Mouse (Mus musculus): ENCODE data around the gene P2rx1.

Gene P2rx1

DNA sequence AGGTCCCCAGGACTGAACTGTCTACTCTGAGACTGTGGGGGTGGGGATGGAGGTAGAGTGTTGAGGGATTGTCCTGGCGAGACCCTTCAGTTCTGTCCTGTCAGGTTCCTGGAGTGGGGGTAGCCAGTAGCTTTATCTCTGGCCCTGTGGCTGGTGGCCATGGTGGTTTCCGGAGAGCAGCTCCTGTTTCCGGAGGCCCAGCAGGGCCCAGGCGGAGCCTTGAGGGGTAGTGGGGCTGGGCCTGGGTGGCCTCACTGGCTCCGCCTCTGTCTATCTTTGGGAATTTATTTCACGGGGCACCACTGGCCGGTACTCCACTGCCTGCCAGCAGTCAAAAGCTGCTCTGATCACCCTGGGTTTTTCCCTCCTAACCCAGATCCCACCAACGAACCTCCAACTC lies at the start of gene P2rx1:
TSS of gene P2rx1 (plus strand) at position 333 of the 400 bp plus-strand sequence.
- DNase-seq, result no peak

DNA sequence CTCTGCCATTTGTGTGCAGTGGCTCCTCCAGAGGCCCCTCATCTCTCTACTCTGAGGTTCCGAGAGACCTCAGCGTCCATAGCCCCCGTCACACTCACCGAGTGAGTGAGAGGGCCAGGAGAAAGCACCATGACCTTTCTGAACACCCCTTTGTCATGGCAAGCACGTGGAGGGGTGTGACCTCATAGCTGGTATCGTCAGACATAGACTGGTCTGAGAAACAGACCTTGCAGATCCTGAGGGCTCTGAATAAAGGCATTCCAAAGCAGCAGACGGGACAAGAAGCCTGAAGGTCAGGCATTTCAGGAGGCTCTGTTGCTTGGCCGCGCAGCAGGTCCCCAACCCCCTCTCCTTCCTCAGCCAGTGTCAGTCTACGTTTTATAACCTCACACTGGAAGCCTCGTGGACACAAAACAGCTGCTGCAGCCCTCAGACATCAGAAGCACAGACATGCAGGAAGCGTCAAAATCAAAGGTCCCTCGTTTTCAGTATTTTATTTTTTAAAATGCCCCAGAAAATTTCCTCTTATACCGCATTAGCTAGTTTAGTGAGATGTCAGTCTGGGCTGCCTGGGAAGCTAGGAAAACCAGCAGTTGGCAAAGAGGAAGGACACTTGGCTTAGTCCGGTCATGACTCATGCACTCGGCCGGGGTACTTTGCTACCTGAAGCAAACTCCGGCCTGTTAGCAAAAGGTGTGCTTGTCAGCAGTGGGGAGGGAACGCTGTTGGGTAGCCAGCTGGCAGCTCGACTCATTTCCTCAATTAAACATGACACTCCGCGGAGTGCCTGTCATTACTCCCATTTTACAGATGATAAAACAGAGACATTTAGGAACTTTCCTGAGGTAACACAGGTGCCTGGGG lies 47.5 kb upstream of the P2rx1 start:
- no peak for DNase-seq

DNA sequence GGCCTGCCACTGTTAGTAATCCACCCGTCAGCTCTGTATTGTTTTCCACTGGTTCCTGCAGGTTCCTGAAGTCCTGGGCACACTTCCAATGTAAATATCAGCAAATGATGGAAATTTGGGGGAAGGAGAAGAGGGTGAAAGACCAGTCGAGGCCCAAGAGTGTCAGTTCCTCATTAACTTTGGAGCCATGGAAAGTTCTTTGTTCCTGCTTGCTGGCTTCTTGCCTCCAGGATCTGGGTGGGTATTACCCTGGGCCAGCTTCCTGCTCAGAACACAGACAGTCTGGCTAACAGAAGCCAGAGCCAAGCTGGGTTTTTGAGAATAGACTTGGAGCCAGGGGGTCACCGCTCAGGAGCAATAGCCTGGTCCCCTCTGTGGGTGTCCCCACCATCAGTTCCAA lies 46.7 kb upstream of the P2rx1 start:
- DNase-seq, result no peak

DNA sequence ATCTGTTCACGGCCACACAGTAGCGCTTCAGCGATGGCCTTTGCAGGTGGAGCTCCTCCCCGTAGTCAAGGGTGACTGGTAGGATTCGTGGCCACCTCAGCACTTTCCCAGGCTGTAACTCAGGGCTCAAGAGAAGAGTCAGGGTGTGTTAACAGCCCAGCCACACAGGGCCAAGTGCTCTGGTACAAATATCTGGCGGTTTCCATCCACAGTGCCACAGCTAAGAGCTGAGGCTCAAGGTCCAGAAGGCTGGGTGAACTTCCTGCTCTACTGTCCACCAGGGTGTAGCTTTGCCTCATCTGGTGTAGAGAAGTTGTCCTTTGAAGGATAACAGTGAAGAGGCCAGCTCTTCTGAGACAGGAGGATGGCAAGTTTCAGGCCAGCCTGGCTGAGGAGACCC lies 46.2 kb upstream of the P2rx1 start:
- no peak for DNase-seq

GRCm38 (mm10) chr11:72953116-72953439 lies 45.8 kb upstream of the P2rx1 start:
- DNase-seq, result no peak

- DNase-seq, result no peak
Measured at GRCm38 (mm10) chr11:72953440-72954151, 45.3 kb upstream of the P2rx1 start.

DNA sequence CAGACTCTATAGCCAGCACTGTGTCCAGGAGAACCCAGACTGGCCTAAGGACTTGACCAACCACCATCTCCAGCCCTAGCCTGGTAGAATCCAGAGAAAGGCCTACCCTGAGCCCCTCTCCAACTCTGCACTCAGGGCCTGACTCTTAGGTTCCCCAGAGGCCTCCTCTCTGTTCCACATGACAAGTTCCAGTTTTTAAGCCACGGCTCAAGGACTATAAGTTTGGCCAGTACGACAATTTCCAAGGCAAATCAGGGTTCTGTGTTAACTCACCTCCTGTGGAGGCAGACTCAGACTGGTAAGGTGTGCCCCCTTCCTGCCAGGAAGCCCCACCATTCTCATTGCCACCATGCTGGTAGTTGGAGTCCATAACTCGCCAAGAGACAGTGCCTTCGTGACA lies 44.7 kb upstream of the P2rx1 start:
- no peak for DNase-seq

DNA sequence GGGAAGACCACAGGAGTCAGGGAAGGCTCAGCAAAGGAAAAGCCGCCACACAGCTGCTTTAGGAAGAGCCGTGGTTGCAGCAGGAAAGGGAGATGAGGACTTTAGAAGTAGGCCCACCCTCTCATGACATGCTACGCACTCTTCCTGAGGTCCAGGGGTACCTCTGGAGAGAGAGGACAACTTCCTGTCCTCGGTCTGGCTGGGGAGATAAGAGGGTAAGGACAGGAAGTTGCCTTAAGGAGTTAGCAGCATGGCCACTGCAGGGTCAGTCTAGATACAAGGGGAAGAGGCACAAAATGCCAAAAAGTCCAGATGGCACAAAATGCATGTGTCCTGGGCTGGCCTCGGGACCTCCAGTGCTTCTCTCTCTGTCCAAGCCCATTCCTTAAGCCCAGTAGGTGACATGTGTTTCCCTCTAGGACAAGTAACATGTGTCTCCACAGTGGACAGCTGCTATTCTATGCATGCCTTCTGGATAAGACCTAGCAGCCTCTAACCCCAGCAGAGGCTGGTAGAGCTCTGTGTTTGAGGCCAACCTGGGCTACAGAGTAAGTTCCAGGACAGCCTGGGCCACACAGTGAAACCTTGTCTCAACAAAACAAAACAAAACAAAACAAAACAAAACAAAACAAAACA lies 43.4 kb upstream of the P2rx1 start:
- DNase-seq, result no peak

- no peak for DNase-seq
Measured at GRCm38 (mm10) chr11:72957318-72957717, 41.6 kb upstream of the P2rx1 start.

GRCm38 (mm10) chr11:72959924-72960679 lies 38.8 kb upstream of the P2rx1 start:
- DNase-seq, result no peak

GRCm38 (mm10) chr11:72960723-72961071 lies 38.2 kb upstream of the P2rx1 start:
- no peak for DNase-seq

DNA sequence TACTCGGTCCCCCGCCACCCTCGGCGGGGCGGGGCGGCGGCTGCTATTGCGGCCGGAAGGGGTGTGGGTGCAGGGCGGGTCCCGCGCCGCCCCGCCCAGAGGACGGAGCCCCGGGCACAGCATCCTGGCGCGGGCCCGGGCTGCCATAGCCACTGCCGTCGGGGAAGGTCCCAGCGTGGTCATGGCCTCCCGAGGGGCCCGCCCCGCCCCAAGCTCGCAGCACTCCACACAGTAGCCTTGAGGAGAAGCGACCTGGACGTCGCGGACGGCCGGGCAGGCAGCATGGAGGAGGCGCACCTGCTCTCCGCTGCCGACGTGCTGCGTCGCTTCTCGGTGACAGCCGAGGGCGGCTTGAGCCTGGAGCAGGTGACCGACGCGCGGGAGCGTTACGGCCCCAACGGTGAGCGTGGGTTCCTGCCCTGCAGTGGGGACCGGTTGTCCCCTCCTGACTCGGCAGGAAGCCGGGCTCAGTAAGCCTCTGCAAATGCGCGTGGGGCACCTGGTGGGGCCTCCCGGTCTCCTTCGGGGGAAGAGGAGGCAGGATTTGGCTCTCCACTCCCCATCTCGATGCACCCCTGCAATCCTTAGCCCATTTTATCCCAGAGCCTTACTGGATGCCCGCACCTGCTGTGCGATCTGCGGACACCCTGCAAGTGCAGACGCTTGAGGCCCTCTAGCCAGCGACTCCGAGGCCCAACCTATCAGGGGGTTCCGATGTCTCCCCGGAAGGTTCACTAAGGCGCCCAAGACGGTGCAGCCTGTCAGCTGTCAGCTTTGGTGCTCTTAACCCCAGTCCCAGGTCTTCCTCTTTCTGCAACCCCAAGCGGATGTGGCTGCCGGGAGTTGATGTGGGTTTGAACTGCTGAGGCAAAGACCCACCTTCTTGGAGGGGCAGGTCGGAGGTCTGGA lies 37.6 kb upstream of the P2rx1 start, which contains the start of gene Atp2a3:
TSS of gene Atp2a3 (plus strand) at position 98 of the 909 bp plus-strand sequence.
- no peak for DNase-seq

GRCm38 (mm10) chr11:72962378-72962777 lies 36.5 kb upstream of the P2rx1 start:
- no peak for DNase-seq

GRCm38 (mm10) chr11:72963058-72963788 lies 35.7 kb upstream of the P2rx1 start:
- DNase-seq, result no peak

GRCm38 (mm10) chr11:72963789-72964294 lies 35.1 kb upstream of the P2rx1 start:
- no peak for DNase-seq

DNA sequence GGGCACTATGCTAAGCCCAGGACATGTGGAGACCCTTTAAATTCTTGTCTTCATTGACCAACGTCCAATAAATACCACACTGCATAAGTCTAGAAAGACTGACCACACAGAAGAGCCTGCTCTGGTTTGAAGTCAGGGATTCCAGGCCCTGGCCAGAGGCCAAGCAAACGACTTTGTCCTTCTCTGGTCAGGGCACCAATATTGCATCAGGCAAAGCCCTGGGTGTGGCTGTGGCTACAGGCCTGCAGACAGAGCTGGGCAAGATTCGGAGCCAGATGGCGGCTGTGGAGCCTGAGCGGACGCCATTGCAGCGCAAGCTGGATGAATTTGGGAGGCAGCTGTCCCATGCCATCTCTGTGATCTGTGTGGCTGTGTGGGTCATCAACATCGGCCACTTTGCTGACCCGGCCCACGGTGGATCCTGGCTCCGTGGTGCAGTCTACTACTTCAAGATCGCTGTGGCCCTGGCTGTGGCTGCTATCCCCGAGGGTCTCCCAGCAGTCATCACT lies 23.9 kb upstream of the P2rx1 start:
- no peak for DNase-seq

- no peak for DNase-seq
Measured at GRCm38 (mm10) chr11:72982516-72982915, 16.4 kb upstream of the P2rx1 start.

GRCm38 (mm10) chr11:72983283-72983682 lies 15.6 kb upstream of the P2rx1 start:
- DNase-seq, result no peak

GRCm38 (mm10) chr11:72986745-72987144 lies 12.2 kb upstream of the P2rx1 start:
- DNase-seq, result no peak

DNA sequence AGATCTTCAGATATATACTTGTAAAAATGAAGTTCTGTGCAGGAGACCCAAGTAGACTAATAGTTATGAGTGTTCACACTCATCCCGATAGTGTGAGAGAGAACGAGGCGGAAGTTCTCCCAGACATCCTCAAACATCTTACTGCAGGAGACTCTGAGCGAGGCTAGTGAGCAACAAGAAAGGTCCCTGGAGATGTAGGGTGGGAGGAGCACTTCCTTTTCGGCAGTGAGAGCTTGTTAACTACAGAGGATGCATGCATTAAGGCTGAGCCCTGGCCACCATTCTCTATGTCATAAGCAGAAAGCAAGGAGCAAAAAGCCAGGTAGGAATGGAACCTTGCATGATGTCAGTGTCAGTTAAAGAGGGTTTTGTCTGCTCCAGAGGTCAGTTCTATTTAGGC lies 11.7 kb upstream of the P2rx1 start:
- DNase-seq, result no peak

DNA sequence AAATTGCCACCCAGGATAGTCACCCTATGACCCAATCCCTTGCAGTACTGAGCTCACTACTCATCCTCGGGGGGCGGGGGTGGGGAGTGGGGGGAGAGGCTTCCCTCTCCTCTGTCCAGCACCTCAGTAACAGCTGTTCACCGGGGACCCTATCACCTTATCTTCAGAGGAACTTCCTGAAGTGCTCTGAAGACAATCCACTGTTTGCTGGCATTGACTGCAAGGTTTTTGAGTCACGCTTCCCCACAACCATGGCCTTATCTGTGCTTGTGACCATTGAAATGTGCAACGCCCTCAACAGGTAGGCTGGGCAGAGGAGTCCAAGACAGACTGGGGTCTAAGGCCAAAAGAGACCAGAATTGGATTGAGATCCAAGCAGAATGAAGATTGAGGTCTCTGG lies 11.1 kb upstream of the P2rx1 start:
- DNase-seq, result no peak
